Mouse (Mus musculus) megakaryocyte, embryonic 14.5 days (primary cell): ENCODE measurements around the gene Spag9.

Source experiments
- FLI1 ChIP-seq: IDR thresholded peaks from 2 replicates; pipeline ENCODE4 v1.6.1; 2012; ENCODE audit warnings: low read length, inconsistent platforms, mixed read lengths
- GATA1 ChIP-seq: IDR thresholded peaks from 3 replicates; pipeline ENCODE4 v1.6.1; 2012; ENCODE audit warnings: mixed read lengths, low read length, inconsistent platforms, borderline replicate concordance

DNA sequence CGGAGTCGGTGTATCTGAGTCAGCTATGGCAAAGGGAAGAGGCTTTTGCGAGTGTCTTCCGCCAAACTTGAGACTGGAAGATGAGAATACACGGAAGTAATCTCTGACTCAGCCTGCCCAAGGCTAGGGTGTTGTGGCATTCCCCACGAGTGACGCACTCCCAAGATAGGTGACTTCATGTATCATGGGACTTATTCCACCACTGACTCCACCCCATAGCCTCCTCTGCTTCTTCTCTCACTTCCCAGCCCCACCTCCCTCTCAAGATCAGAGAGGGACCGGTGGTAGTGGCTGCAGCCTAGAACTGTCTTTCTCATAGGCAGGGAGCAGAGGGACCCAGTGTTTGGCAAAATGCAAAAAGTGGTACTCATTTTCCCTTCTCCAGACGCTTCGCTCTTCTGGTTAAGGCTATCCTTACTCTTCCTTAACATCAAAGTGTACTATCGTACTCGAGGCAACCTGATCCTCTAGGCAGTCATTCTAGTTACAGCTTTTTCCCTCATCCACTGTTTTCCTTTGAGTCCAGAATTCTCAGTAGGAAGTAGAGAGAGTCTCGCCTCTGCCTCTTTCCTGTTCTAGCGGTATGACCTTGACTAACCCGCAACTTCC, 676 bp upstream of the Spag9 start:
- TF ChIP-seq FLI1 (no peak), GATA1 (peak; percentile 39; the same call in 1 of the 3 replicates)
